Mouse (Mus musculus) left cerebral cortex, postnatal 10 days (tissue): Measurements from ENCODE around the gene Nr1d1. TPM values are rescaled to one million over a fixed set of nuclear protein-coding genes. Genes with fewer than 3 reads are reported as not detected.

Experiments
- DNase-seq, 2 experiments: peaks; one replicate each; pipeline ENCODE4 v3.0.0; 2021 to 2022; ENCODE audit warnings: low spot score in 2 of 2, mixed read lengths in 1 of 2; ENCODE audit errors: extremely low spot score in 1 of 2
- intact Hi-C: fragments of 180-260 bp; cut with DNase I; formaldehyde crosslinking; loops from one replicate; pipeline ENCODE4 v1.15.1; 2025
- total RNA-seq, 2 experiments: library from RNA; stranded (reverse); gene quantifications; 2 replicates each; pipeline ENCODE4 v1.2.3; 2021

Gene Nr1d1
- 10 to 100 TPM; 63.3 to 70.5 TPM for total RNA-seq

DNA sequence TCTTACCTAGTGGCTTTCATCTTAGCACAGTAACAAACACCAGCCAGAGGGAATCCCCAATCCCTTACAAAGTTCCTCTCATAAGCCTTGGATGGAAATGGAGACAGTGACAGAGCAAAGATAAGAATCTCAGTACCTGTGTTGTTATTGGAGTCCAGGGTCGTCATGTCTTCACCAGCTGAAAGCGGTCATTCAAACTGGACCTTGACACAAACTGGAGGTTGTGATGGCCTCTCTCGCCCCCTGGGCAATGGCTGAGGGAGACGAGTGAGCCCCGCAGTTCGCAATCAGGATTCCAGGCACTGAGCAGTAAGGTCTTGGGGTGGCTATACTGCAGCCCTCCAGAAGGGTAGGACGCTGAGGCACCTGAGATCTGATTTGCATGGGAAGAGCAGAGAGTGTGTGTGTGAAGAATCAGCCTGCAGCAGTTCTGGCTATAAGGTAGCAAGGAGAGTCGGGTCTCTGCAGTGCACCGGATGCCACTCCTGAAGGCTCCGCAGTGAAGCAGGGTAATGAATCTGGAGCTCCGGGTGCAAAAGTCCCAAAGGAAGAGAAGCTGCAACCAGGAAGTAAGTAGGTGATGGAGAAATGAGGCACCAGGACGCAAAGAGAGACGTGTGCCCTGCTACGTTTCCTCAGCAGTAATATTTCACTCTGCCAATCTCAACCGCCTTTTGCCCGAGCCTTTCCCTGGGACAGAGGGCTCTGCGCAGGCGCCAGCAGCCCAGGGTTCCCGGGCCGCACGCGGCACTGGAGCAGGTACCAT, at the start of gene Nr1d1:
Nr1d1 (minus strand) TSS at position 752 of the 766 bp plus-strand sequence.
- DNase-seq, result no peak
- intact Hi-C loops, result loop anchor here (1.0 kb wide), 1 partner anchor 9 kb away; no protein-coding TSS in a partner anchor

DNA sequence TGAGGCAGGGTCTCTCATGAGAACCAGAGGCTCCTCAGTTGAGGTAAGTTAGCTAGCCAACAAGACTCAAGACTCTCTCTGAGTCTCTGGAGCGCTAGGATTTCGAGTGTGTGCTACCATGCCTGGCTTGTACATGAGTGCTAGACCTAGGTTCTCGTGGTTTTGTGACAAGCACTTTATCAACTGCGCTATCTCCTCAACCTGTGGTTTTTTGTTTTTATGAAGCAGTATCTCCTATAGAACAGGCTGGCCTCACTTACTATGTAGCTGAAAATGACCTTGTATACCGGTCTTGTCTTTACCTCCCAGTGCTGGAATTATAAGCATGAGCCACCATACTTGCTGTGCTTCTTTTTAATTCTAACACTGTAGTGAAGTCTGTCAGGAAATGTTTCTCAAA, 45.8 kb upstream of the Nr1d1 start:
- intact Hi-C loops, result no loop called here
- no peak for DNase-seq

DNA sequence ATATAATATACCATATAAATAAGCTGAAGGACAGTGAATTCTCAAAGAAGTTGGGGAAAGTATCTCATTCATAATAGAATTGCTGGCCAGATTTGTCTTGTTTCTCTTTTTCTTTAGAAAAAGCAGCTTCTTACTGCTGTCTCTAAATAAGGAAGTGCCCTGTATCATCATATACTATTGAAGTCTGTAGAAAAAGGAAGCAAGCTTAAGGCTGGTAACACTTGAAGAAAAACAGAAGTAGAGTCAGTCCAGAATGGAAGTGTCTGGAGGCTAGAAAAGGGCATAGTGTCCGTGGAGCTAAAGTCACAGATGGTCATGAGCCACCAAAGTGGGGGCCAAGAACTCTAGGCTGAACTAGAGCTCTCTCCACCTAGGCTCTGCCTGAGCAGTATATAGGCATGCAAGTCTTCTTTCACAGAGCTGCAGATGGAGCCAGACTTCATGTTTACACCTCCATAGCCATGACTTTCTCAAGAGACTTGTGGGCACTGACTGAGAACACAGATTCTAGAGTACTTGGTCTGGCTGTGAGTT, 41.6 kb upstream of the Nr1d1 start:
- DNase-seq, result no peak
- intact Hi-C loops, result no loop called here

DNA sequence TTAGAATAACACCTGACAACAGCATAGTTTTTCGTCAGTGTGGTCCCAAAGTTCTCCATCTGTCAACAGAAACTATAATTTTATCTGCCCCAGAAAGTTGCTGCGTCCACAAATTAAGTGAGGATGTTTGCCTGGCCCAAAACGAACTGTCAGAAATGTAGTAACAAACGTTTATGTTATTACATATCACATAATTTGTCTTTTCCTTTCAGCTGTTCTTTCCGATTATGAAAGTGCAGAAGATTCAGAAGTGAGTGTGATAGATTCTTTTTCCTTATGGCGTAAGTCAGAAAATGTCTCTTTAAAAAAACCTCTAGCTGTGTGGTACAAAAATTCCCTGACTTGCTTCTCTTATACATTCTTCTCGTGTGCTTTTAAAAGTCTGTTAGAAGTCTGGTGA, 35.6 kb upstream of the Nr1d1 start:
- intact Hi-C loops, result no loop called here
- no peak for DNase-seq

DNA sequence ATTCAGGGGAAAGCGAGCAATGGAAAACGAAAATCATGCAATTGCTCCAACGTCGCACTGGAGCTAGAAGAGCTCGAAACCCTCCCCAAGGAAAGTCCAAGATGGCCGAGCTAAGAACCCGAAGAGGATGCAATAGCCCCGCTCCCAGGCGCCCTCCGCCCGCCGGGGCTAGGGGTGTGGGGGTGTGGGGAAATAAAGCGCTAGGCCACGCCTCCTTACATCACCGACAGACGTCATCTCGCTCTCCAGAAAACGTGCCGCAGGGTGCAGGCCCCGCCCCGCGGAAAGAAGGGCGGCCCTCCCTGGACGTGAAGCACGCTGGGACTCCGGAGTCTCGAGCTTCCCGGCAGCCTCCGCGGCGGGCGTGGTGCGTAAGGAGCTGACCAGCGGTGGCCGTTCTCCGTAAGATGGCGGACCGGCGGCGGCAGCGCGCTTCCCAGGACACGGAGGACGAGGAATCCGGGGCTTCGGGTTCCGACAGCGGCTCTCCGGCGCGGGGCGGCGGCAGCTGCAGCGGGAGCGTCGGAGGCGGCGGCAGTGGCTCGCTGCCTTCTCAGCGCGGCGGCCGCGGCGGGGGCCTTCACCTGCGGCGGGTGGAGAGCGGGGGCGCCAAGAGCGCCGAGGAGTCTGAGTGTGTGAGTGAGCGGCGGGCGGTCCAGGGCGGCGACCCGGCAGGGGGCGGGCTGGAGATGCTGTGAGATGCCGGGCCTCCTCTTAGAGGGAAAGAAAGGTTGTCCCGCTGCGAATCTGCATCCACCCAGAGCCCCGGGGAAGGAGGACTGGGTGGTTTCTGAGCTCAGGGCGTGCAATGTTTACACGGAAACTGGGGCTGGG, 34.5 kb upstream of the Nr1d1 start:
- DNase-seq, result peak; percentile 98 to 100
- intact Hi-C loops, result no loop called here

DNA sequence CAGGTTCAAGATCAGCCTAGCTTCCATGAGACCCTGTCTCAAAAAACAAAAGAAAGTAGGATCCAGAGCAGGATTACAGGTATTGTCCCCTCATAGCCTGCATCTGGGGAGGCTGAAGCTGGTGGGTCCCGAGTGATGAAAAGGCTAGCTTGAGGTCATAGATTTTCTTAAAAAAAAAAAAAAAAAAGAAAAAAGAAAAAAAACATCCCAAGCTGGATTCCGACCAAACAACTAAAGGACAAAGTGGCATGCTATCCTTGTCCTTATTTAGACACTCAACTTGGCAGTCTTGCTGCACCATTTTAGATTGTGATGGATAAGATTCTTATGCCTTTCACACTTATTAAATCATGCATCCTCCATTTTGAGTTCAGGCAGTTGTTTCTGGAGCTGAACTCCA, 33.3 kb upstream of the Nr1d1 start:
- no peak for DNase-seq
- intact Hi-C loops, result no loop called here

DNA sequence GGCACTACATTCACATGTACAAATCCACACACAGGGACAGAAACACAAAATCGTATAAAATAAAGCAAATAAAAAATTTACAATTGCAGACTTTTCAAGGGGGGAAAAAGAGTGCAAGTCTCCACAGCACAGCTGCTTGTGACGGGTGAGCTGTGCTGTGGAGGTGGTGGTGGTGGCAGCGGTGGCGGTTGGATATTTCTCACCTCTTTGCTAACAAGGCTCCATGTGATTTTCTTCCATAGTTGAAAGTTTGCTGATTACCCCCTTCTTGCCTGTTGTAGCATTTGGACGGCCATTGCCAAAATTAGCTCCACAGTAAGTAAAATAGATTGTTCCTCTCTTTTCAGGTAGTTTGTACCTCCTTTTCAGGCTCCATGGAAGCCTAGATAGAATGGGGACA, 29.5 kb upstream of the Nr1d1 start, which contains the start of gene Casc3:
Casc3 (plus strand) TSS at position 301 of the 400 bp plus-strand sequence.
- no peak for DNase-seq
- intact Hi-C loops, result no loop called here

DNA sequence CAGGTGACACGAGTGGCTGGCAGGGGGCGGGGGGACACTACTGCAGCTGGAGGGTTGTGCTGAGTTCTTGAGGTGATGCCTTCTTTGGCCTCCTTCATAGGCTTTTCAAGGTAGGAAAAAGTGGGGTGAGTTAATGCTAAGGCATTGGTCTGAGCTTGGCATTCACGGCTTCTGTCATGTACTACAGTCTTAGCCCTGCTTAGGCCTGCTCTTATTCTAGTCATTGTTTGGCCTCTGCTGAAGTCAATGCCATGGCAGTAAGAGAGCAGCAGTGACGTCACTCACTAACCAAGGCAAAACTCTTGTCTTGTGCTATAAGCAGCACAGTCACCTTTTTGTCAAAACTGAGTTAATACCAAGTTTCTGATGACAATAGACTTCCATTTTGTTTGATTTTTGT, 22.8 kb upstream of the Nr1d1 start:
- DNase-seq, result no peak
- intact Hi-C loops, result no loop called here

DNA sequence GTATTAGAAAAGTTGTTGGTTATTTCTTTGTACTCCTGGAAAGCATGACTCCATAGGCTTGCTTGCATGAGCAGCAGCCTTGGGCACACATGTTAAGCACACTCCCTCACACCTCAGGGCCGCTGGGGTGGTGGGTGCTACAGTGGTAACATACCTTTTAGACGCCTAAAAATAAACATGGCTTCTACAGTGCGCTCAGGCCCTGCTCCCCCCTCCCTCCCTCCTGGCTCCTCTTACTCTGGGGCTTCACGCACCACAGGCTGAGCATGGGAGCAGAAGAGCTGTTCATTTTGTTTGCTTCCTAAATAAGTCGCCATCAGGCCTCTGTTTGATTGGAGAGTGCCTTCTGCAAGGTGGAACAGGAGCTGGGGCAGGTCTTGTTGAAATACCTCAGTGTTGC, 22.2 kb upstream of the Nr1d1 start:
- DNase-seq, result no peak
- intact Hi-C loops, result no loop called here

DNA sequence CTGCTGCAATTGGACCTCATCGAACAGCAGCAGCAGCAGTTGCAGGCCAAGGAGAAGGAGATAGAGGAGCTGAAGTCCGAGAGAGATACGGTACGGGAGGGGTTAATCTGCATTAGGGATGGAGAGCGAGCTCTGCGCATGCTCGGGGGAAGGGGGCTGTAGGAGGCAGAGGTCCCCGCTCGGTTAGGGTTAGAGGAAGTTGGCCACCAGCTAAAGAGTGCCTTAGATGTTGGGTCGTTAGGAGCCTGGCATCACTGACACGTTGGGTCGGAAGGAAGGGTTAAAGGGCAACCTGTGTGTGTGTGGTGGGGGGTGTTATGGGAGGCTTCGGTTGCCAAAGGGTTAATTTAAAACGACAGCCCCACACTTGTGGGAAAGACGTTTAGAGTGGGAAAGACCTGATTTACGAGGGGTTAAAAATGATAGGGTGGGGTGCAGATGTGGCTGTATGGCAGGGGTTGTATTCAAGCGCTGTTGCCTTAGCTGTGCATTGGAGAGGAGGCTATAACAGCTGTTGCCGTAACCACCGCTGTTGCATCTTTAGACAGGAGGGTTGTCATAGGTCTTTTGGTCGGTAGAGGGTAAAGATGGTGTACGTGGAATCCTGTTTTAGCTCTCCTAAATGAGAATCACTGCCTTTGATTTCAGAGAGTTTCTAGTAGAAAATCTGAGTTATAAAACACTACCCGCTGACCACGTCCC, 21.5 kb upstream of the Nr1d1 start:
- intact Hi-C loops, result no loop called here
- DNase-seq, result peak; percentile 75 to 84

DNA sequence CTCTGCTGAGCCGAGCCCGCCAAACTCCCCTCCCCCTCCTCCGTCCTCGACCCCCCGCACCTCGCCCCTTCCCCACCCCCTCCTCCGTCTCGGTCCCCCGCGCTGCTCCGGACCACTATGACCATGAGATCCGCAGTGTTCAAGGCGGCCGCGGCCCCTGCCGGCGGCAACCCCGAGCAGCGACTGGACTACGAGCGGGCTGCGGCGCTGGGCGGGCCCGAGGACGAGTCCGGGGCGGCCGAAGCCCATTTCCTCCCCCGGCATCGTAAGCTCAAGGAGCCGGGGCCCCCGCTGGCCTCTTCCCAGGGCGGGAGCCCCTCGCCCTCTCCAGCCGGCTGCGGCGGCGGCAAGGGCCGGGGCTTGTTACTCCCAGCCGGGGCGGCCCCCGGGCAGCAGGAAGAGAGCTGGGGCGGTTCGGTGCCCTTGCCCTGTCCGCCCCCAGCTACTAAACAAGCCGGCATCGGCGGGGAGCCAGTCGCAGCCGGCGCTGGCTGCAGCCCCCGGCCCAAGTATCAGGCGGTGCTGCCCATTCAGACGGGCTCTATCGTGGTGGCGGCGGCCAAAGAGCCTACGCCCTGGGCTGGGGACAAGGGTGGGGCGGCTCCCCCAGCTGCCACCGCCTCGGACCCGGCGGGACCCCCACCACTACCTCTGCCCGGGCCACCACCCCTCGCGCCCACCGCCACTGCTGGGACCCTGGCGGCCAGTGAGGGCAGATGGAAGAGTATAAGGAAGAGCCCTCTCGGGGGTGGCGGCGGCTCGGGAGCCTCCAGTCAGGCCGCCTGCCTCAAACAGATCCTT, 20.8 kb upstream of the Nr1d1 start:
- intact Hi-C loops, result no loop called here
- DNase-seq, result peak in 1 of 2 experiments; percentile 75

DNA sequence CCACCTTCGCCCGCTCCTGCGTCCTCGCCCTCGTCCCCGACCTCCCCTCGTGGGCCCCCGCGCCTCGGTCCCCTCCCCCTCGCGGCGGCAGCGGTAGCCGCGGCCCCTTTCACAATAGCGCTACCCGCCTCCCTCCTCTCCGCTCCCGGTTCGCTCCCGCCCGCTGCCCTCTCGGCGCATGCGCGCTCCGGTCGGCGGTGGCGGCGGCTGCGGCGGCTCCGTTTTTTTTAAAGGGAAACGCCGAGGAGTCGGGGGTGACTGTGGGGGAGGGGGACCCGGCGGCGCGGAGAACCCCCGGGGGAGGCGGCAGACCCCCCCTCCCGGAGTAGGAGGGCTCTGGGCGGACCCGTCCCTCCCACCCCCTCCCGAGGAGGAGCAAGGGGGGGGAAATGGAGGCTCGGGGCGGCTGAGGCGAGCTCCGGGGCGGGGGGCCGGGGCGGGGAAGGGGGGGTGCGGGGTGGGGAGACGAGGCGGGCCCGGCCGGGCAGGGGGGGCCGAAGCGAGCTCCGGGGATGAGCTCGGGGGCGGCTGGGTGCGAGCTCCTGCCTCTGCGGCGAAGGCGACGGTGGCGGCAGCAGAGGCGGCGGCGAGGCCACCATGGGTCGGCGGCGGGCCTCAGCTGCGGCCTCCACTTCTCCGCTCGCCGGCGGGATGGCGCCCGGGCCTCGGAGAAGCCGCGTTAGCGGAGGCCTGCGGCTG, 20.0 kb upstream of the Nr1d1 start, which contains the start of gene Msl1:
Msl1 (plus strand) TSS at position 502 of the 699 bp plus-strand sequence.
- intact Hi-C loops, result no loop called here
- peak; percentile 83 to 94 for DNase-seq

DNA sequence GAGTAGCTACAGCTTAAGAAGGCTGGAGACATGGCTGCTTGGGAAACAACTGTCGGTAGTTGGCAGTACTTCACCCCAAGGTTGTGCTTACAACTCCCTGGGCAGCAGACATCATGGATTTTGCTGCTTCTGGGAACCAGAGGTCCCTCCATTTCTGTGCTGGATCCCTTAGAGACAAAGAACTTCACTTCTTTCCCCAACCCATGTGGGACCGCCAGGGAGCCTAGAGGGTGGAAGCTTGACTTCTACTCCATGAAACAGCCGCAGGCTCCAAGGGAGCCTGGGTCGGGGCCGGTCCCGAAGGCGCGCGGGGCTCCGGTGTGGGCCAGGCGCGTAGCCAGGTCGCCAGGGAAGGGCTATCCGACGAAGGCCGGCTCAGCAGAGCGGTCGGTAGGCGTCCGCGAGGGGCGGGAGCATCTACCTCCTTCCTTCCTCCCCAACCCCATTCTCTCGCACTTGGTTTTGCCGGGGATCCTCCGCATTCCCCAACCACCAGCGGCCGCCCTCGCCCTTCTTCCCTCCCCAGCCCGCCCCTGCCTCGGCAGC, 19.4 kb upstream of the Nr1d1 start:
- intact Hi-C loops, result no loop called here
- DNase-seq, result peak in 1 of 2 experiments; percentile 89

DNA sequence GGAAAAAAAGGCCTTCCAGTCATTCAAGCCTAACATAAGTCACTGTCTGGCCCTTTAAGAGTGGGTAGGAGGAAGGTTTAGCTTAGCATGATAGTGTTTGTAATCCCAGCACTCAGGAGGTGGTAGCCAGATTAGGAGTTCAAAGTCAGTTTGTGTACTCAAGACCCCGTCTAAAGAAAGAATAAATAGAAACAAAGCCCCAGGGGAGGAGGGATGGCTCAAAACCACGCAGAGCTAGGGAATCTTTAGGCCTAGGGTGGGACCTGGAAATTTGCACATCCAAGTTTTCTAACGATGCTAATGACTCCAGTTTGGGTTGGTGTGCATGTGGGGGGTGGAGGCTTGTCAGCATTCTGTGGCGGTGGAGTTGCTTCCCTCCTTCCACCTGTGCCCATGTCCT, 16.9 kb upstream of the Nr1d1 start:
- no peak for DNase-seq
- intact Hi-C loops, result no loop called here

DNA sequence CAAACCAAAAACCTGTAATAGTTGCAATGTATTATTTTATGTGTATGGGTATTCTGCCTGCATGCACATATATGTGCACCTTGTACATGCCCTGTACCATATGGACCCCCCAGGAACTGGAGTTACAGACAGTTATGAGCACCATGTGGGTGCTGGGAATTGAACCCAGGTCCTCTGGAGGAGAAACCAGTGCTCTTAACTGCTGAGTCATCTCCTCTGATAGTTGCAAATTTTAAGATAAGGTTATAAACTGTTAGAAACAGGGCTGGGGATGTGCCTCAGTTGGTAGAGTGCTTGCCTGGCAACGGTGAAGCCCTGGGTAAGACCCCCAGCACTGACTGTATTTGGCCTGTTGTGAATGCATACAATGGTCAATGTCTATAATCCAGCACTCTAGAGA, 16.3 kb upstream of the Nr1d1 start:
- intact Hi-C loops, result no loop called here
- no peak for DNase-seq

DNA sequence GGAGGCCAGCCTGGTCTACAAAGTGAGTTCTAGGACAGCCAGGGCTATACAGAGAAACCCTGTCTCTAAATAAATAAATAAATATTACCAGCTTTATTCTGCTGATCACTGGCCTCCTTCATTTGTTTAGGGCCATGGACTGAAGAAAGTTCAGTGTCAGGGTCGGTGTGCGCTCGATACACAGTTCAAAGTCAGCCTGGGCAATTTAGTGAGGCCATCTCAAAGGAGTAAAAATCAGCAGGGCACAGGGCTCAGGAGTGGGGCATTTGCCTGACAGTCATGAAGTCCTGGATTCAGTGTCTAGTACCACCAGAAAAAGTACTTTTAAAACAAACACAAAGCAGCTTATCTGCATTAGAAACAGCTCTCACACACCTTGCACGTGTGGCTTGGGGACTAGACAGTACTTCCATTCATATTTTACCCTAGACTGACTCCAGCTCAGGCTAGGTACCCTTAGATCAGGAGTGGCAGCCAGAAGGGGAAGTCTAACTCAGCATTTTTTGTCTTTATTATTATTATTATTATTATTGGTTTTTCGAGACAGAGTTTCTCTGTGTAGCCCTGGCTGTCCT, 15.6 kb upstream of the Nr1d1 start:
- intact Hi-C loops, result no loop called here
- no peak for DNase-seq

DNA sequence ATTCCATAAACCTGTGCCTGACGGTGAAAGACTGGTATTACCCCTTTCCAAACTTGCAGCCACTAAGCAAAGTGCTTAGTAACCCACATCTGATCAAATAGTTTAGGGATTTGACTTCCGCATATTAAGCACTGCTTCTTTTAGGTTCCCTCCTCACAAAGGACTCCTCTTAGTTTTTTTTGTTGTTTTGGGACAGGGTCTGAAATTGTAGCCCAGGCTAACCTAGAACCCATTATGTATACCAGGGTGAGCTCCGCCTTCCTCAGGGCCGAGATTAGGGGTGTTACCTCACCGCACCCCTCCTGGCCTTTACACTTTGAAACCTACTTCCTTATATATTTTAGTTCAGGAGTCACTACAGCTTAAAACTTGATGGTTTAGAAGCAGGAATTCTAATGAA, 14.7 kb upstream of the Nr1d1 start:
- DNase-seq, result peak in 1 of 2 experiments; percentile 9
- intact Hi-C loops, result loop anchor here (5.0 kb wide), 1 partner anchor 78 kb away; no protein-coding TSS in a partner anchor
